Mouse (Mus musculus): Measurements from ENCODE around the gene Evc2.

Evc2 gene

GRCm38 (mm10) chr5:37368796-37369195 lies 30.5 kb downstream of the Evc2 start:
- no peak for DNase-seq

- no peak for DNase-seq
Measured at GRCm38 (mm10) chr5:37377376-37377775, 39.1 kb downstream of the Evc2 start.

GRCm38 (mm10) chr5:37380641-37381040 lies 42.3 kb downstream of the Evc2 start:
- DNase-seq: no peak

GRCm38 (mm10) chr5:37383570-37383969 lies 45.3 kb downstream of the Evc2 start:
- no peak for DNase-seq

GRCm38 (mm10) chr5:37388646-37389045 lies 50.3 kb downstream of the Evc2 start:
- no peak for DNase-seq

GRCm38 (mm10) chr5:37389808-37390495 lies 51.7 kb downstream of the Evc2 start:
- DNase-seq: peak; percentile 42 to 63

GRCm38 (mm10) chr5:37390923-37391322 lies 52.6 kb downstream of the Evc2 start:
- DNase-seq: peak in 1 of 2 experiments; percentile 10

GRCm38 (mm10) chr5:37391901-37392300 lies 53.6 kb downstream of the Evc2 start:
- DNase-seq: peak; percentile 77 to 84

GRCm38 (mm10) chr5:37395172-37396030 lies 57.1 kb downstream of the Evc2 start:
- no peak for DNase-seq

GRCm38 (mm10) chr5:37419028-37419427 lies 80.7 kb downstream of the Evc2 start:
- no peak for DNase-seq

GRCm38 (mm10) chr5:37427210-37427609 lies 88.9 kb downstream of the Evc2 start:
- DNase-seq: no peak

GRCm38 (mm10) chr5:37435417-37435816 lies 97.1 kb downstream of the Evc2 start:
- no peak for DNase-seq

- no peak for DNase-seq
Measured at GRCm38 (mm10) chr5:37442767-37443166, 104.5 kb downstream of the Evc2 start.

- no peak for DNase-seq
Measured at GRCm38 (mm10) chr5:37447546-37447945, 109.2 kb downstream of the Evc2 start.

GRCm38 (mm10) chr5:37456590-37456989 lies 118.3 kb downstream of the Evc2 start:
- DNase-seq: no peak

GRCm38 (mm10) chr5:37457191-37457590 lies 118.9 kb downstream of the Evc2 start:
- no peak for DNase-seq

- DNase-seq: no peak
Measured at GRCm38 (mm10) chr5:37457831-37458230, 119.5 kb downstream of the Evc2 start.

- DNase-seq: no peak
Measured at GRCm38 (mm10) chr5:37458236-37458635, 119.9 kb downstream of the Evc2 start.

GRCm38 (mm10) chr5:37465461-37465860 lies 127.2 kb downstream of the Evc2 start:
- no peak for DNase-seq

- no peak for DNase-seq
Measured at GRCm38 (mm10) chr5:37467646-37468045, 129.3 kb downstream of the Evc2 start.

- no peak for DNase-seq
Measured at GRCm38 (mm10) chr5:37469031-37469430, 130.7 kb downstream of the Evc2 start.

- no peak for DNase-seq
Measured at GRCm38 (mm10) chr5:37471584-37471983, 133.3 kb downstream of the Evc2 start.

GRCm38 (mm10) chr5:37472025-37472608 lies 133.8 kb downstream of the Evc2 start:
- no peak for DNase-seq
